Mouse (Mus musculus): ENCODE data around the gene Olfr825. TPM values are rescaled to one million over a fixed set of nuclear protein-coding genes. Genes with fewer than 3 reads are reported as not detected.

Gene Olfr825
- polyA plus RNA-seq, 1 experiment from 2014 or later = not detected

Other genes with a start within 250 kb of the Olfr825 start
- gene Olfr818, start 217.7 kb downstream of the Olfr825 start, polyA plus RNA-seq (2015; fragmentation: Nextera tagmentation; extraction: Ambion mirVana) = not detected in 2 replicates
- not detected in 2 replicates for gene Olfr819, start 199.5 kb downstream of the Olfr825 start, polyA plus RNA-seq (2015; fragmentation: Nextera tagmentation; extraction: Ambion mirVana)
- not detected in 2 replicates for gene Olfr247, start 190.6 kb downstream of the Olfr825 start, polyA plus RNA-seq (2015; fragmentation: Nextera tagmentation; extraction: Ambion mirVana)
- not detected in 2 replicates for gene Gm10310, start 181.7 kb downstream of the Olfr825 start, polyA plus RNA-seq (2015; fragmentation: Nextera tagmentation; extraction: Ambion mirVana)
- gene Olfr820, start 154.1 kb downstream of the Olfr825 start, polyA plus RNA-seq (2015; fragmentation: Nextera tagmentation; extraction: Ambion mirVana) = not detected in 2 replicates
- gene Olfr821, start 136.4 kb downstream of the Olfr825 start, polyA plus RNA-seq (2015; fragmentation: Nextera tagmentation; extraction: Ambion mirVana) = not detected in 2 replicates
- gene Olfr822, start 95.6 kb downstream of the Olfr825 start, polyA plus RNA-seq (2015; fragmentation: Nextera tagmentation; extraction: Ambion mirVana) = not detected in 2 replicates
- not detected in 2 replicates for gene Olfr823, start 51.4 kb downstream of the Olfr825 start, polyA plus RNA-seq (2015; fragmentation: Nextera tagmentation; extraction: Ambion mirVana)
- not detected in 2 replicates for gene Olfr824, start 36.8 kb downstream of the Olfr825 start, polyA plus RNA-seq (2015; fragmentation: Nextera tagmentation; extraction: Ambion mirVana)
- gene Olfr826, start 17.4 kb upstream of the Olfr825 start, polyA plus RNA-seq (2015; fragmentation: Nextera tagmentation; extraction: Ambion mirVana) = not detected in 2 replicates
- gene Olfr827, start 47.6 kb upstream of the Olfr825 start, polyA plus RNA-seq (2015; fragmentation: Nextera tagmentation; extraction: Ambion mirVana) = not detected in 2 replicates
- not detected in 2 replicates for gene Neurod4, start 113.5 kb upstream of the Olfr825 start, polyA plus RNA-seq (2015; fragmentation: Nextera tagmentation; extraction: Ambion mirVana)
- gene Tespa1, start 156.1 kb upstream of the Olfr825 start, polyA plus RNA-seq (2015; fragmentation: Nextera tagmentation; extraction: Ambion mirVana) = 2.1 and 2.3 TPM in 2 replicates
- gene Vmn2r84, start 227.6 kb upstream of the Olfr825 start, polyA plus RNA-seq (2015; fragmentation: Nextera tagmentation; extraction: Ambion mirVana) = 0.01 TPM in 2 replicates

All from liver, embryonic 13.5 days (tissue).